Mouse (Mus musculus) 416B (cell line): Measurements from ENCODE around the gene Dlx3.

Experiments used
- DNase-seq: peaks from one replicate; pipeline ENCODE4 v3.0.0; 2011; ENCODE audit warnings: low read depth

Gene Dlx3

DNA sequence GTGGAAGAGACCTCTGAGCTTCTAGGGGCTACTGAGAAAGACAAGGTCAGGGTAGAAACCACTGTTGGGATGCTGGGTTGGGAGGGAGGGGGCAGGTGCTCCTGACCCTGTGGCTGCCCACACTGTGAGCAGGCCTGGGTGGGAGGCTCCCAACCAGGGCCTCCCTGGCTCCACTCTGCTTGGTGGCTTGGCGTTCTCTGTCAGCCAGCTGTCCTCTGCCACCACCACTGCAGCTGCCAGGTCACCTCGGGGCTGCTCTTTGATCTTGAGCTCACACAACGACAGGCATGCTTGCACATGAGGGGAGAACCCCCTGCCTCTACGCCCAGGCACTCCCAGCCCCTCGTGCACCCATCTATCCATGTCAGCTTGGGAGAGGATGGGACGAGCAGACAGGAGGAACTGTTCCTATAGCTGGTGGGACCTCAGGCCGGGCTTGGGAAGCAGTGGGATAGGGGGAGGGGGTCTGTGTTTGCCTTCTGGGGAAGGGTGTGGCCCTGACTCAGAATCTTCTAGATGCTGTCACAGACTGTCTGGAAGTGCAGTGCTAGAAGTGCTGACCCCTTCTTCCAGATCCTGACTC, 5.5 kb downstream of the Dlx3 start:
- DNase-seq = no peak

DNA sequence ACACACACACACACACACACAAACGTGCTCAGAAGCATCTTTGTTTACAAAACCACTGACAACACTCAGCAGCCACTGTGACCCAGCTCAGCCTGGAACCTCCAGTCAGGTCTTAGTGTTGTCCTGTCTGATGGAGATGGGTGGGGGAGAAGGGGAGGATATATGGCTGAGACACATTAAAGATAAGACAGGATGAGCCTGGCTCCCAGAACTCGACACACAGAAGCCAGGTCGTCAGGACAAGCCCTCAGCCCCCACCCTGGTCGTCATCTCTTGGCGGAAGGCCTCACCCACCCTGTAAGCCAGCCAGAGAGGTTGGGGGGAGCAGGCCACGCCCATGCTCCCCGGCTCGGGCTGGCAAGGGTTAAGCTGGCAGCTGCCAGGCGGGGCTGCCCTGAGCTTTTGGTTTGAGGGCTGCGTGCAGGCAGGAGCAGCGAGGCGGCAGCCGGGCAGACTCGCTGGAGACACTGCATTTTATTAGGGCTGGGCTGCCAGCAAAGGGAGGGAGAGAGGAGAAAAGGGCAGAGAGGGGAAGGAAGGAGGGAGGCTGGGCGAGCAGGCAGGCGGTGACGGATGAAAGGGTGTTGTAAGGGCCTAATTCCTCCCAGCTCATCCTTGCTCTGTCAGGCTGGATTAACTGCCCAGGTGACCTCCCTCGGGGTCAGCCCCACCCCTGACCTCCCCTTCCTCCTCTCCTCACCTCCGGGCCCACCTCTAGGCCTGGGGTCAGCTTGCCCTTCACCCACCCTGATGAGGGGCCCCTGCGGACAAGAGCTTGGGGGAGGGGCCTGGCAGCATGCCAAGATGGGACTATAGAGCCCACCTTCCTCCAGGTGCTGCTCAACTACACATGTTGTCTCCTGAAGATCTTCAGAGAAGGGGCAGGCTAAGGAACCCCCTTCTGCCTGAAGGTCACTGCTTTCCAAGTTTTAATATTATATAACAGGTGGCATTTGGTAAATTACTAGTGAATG, 6.6 kb downstream of the Dlx3 start:
- DNase-seq = peak; percentile 53

DNA sequence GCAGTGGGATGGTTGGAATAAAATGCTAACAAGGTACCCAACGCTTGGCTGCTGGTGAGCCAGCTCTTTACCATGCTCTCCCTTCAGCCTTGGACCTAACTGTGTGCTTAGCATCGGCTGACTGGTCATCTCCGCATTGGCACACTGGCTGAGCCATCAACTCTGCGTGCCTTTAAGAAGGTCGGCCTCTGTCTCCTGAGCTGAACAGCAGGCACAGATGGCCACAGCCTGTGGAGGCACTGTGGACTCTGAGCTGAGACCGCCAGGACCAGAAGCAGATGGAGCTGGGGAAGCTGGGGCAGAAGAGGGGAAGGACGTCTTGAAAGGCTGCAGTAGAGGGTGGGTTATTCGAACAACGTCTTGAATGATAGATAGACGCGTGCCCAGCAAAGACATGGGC, 8.4 kb downstream of the Dlx3 start:
- DNase-seq = no peak

DNA sequence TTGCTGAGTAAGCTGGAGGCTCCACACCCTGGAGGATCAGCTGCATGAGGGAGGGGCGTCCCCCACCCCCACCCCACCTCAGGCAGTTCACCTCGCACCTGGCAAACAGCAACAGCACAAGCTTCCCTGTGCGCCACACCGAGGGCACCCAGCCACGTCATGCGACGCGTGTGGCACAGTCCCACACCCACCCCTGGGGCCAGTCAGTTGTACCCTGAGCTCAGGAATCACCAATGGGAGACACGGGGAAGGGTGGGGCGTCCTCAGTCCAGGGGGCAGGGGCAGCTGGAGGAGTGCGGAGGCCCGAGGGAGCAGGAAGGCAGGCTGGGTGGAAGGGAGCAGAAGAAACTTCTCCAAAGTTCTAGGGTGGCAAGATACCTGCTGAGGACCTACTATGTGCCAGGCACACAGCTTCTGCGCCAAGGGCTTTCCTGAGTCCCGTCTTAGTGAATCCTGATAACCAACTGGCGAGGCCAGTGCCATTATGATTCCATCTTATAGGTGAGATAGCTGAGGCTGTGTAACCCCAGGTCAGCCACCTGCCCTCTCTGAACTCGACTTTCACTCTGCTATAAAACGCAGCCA, 10.8 kb downstream of the Dlx3 start:
- DNase-seq = no peak

DNA sequence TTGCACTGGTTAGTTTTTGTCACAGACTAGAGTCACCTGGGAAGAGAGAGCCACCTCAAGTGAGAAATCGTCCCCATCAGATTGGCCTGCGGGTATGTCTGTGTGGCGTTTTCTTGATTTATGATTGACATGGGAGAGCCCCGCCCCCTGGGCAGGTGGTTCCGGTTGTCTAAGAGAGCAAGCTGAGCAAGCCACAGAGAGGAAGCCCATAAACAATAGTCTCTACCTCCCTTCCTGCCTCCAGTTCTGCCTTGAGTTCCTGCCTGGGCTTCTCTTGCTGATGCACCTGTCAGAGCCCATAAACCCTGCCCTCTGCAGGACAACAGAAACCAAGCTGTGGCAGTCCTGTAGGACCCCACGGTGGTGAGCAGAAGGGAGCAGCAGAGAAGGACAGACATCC, 13.4 kb downstream of the Dlx3 start:
- peak; percentile 57 for DNase-seq

DNA sequence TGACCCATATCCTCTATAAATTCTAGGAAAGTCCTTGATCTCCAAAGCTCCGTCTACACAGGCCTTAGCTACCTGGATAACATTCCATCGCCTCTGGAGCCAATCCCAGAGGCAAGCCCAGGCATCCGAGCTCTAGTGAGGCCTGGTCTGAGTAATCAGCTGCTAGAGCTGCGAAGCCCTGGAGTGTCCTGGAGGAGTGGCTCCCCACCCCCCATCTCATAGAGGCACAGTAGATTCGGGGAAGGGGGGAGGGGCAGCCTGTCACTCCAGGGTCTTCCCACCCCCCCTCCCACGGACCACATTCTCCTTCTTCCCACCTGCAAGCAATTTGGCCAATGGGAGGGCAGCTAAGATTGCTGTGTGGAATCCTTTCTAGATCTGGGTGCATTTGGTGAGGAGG, 17.4 kb downstream of the Dlx3 start:
- DNase-seq = no peak

DNA sequence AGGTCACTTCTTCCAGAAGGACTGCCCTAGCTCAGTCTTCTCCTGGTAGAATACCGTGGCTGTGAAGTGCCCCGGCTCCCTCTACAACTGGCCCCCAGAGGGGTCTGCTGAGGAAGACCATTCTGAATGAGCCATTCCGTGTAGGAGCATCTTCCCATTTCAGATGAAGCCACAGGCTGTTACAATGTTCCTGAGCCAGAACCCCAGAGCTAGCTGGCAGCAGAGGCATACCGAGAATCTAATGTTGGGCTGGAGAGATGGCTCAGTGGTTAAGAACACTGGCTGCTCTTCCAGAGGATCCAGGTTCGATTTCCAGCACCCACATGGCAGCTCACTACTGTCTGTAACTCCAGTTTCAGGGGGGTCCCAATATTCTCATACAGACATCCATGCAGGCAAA, 20.0 kb downstream of the Dlx3 start:
- no peak for DNase-seq

DNA sequence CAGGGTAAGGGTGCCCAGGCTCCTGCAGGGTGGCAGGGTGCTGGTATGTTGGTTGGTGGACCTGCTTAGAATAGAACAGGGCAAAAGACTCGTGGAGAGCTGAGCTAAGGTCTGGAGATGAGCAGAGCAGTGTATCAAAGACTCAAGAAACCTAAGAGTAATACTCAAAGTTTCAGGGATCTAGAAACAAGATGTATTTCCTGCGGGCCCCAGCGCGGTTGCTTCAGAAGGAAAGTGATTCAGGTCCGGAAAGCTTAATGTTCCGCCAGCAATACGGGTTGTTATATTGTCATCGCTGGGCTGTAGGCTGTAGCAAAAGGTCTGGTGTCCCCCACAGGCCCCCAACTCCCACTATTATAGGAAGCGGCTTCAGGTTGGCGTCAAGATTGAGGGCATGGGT, 22.3 kb downstream of the Dlx3 start:
- DNase-seq = no peak

DNA sequence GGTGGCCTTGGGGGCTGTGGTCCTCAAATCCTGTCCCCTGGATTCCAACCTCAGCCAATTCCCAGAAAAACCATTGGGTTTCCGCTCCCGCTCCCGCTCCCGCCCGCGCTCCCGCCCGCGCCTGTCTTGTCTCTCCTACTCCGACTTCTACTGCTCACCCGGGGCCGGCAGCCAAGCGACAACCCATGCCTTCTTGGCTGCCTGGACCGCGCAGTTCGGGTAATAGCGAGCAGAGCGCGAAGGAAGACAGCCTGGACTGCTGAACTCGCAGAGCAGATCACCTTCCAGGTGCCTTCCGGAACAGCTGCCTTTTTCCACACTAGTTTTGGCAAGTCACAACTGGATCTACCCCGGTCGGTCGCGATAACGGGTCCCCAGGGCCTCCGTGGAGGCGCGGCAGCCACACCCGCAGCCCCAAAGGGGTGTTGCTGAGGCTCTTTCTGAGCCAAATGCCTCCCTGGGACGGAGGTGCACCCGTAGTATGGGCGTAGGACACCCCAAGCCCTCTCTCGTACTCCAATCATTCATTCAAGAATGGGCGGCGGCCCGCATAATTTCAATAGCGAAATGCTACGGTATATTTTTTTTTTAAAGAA, 23.2 kb downstream of the Dlx3 start:
- no peak for DNase-seq

DNA sequence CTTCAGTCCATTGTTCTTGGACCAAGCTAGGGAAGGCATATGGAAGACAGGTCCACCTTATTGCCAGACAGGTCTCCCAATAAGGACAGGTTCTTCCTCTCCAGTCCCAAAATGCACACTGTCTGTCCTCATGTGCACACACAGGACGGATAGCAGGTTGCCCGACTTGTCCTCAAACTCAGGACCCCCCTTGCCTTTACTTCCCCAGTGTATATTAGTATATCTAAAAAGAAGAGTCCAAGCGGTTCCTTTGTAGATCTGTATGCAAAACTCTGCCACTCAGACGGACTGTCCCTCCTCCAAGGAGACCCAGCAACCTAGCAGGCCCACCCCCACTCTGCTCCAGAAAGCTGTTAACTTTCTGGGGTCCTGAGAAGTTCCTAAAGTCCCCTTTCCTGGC, 23.7 kb downstream of the Dlx3 start:
- no peak for DNase-seq

DNA sequence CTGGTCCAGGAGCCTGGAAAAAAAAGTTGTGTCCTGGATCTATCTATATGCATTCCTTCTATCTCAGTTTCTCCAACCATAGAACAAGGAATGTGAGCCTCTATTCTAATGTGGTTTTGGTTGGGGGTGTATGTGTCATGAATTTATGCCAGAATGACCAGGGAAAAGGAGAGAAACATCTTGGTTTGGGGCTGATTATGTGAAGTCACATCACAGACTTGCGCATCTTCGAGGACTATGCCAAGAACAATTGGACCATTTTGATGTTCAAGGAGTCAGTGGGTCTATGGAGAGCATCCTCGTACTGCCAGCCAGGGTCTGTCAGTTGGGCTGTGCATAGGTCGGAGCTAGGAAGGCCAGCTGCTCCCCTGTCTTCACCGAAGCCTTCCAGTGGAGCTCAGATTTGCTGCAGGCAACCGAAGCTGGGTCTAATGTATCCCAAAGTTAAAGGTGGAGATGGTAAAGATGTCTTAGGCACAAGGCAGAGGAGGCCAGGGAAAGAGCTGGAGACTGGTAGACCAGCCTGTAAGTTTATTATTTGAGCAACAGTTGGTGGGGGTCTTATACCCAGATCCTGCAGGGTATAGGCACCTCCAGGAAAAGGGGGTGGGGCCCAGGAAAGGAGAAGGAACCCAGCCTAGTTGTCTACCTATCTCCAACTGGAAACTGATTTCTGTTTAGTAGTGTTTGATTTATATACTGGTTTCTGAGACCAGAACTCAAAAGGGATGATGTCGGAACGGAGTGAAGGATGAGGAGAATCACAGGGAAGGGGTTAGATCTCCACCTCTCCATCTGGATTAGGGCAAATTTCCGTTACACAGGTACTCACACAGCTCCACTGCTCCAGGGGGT, 24.4 kb downstream of the Dlx3 start:
- no peak for DNase-seq

DNA sequence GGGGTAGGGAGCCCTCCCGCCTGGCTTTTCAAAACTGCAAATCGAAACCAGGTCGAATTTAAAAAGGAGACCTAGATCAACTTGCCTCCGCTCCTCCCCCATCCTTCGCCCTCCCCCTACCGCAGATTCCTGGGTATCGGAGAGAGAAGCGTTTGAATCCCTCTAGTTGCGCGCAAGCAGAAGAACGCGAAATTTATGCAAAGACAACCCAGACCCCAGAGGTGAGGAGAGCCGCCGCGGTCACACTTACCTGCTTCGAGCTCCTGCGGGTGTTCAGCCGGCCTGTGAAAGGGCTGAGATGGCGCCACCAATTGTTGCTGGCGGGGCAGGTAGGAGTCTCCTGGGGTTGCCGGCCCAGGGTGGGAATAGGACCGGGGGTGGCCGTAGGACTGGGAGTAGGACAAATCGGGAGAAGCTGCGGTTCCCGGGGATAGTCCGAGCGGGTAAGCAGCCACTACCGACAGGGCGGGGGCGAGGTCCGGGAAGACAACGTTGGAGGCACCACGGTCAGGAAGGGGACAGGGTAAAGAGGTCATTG, 25.1 kb downstream of the Dlx3 start:
- no peak for DNase-seq

DNA sequence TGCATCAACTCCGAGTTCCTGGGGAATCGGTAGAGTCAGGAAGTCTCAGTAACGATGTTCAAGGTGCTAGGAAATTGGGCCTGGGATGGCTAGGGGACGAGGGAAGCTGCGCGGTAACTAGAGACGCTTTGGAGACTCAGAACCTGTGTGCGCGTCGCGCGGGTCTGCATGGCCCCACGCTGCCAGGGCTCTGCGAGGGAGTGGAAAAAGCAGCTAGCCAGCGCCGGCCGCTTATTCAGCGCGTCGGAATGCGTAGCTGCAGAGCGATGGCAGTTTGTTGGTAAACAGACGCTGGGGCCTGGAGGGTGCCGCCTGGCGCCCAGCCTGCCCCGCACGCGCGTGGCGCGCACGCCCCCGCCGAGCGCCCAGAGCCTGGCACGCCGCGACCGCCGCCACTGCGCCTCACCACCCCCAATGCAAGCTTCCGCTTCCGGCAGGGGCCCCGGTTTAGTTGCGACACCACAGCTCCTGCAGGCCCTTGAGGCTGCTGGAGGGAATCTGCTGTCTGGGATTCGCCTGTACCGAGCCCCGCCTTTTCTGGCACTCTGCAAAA, 26.0 kb downstream of the Dlx3 start, which contains the start of gene Dlx4:
Gene Dlx4 (minus strand): TSS at position 413 of the 553 bp plus-strand sequence.
- peak; percentile 75 for DNase-seq

DNA sequence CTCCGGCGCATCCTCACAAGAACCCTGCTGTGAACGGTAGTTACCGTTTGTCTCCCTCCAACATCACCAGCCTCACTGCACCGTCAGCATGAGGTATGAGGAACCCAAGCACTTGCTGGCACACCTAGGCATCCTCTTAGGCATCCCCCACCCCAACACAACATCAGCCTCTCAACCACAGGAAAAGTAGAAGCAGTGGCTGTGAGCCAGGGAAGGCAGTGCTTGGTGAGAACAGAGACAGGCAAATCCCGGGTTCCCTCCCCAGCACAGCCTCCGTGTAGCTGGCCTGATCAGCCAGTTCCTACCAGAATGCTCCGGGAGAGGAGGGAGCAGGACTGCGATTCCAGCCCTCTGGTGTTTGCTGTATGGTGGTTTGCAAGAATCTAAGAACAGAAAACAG, 28.8 kb downstream of the Dlx3 start:
- DNase-seq = no peak

DNA sequence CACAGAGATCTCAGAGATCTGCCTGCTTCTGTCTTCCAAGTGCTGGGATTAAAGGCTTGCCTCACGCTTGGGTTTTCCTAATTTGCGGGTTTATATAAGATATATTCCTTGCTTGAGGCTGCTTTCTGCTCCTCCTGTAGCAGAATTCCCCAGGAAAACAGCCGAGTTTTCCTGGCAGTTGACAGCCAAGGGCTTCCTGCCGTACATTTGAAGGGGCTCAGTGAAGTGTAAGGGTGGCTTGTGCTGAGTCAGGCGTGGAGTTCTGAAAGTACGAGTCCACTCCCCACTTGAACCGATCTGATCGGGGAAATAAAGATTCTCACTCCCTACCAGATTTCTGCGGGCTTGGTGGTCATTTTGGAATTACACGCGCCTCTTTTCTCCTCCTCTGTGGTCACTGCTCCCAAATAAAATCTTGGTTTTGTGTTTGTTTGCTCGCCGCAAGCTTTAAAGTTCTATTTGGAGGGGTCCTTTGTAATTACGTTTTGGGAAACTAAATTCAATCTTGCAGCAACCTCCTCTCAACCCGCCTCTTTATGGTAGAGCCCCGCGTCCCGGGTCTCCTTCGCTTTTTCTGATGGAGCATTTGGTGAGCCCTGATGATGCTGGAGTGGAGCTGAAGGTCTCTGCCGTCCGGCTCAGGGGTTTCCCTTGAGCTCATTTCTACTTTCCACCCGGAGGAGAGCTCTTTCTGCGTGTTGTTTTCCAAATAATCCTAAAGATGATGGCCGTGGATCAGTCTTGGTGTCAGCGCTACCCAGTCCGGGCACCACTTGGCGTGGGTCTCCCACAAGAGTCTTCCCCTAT, 29.7 kb downstream of the Dlx3 start:
- DNase-seq = no peak

DNA sequence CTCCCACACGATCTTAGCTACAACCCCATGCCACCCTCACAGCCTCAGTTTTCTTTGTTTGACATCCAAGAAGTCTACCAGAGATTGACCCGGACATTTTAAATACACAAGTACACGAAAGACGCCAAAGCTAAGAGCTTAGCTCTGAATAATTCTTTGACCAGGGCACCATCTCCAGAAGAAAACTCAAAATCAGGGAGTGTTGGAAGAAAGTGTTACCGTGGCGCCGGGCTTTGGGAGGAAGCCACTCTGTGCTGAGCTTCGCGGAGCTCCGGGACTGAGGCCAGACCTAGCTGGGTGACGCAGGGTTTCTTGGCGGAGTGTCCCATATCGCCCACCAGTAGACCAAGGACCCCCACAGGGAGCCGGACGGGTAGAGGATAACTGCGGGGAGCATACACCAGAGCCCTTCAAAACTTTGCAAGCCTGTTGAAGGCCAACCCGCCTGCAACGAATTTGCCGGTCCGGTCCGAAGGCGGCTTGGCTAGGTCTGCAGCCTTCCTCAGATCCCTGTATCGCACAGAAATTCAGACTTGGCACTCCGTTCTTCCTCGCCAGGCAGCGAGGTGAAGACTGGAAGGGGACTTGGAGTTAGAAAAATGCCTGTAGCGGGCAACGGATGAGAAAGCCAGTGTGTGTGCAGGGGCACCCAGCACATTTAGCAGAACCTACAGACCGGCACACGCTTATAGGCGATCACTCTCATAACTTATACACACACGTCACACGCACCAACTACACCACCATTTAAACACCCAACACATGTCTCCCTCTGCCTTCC, 30.5 kb downstream of the Dlx3 start:
- no peak for DNase-seq

DNA sequence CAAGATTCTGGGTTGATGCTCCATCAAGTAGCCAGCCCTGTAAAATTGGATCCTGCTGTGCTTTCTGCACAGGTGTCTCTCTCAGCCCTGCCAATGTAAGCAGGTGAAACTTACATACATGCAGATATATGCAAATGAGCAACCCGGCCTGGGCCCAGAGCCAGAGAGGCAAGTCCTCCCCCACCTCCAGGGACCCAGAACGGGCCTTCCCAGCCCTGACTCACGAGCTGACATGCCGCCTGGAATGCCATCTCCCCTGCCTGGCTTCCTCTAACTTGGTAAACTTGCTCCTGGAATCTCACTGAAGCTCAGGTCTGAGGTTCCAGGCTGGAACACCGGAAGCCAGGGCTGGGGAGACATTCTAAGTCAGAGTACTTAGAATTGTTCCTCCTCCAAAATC, 33.2 kb downstream of the Dlx3 start:
- DNase-seq = no peak

DNA sequence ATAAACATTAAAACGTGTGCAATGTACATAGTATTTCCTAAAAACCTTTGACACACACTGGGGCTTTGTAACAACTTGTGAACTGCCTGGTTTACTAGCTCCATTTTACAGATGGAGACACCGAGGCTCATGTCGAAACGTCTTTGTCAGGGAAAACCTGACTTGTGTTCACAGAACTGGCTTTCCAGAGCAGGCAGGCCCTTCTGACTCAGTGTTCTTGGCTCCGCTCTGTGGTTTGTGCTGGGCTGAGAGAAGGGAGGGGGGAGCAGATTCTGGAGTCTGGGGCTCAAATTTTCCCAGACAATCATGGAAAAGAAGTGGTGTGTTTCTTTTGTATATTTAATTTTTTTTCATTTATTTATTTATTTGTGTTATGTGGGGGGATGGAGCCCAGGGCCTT, 33.8 kb downstream of the Dlx3 start:
- DNase-seq = no peak

DNA sequence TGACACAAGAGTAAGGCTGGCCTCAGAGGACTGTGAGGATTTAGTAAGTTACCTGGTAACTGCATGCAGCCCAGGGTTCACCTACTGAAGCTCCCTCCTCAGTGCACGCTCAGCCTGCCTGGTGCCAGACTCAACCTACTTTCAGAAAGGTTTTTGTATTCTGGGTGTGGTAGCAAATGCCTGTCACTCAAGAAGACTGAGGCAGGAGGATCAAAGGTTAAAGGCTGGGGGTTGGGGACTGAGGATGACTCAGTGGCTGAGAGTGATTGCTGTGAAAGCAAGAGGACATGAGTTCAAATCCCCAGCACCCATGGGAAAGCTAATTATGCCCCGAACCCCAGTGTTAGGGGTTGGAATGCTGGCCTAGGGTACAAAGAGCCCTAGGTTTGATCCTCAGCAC, 35.6 kb downstream of the Dlx3 start:
- no peak for DNase-seq

DNA sequence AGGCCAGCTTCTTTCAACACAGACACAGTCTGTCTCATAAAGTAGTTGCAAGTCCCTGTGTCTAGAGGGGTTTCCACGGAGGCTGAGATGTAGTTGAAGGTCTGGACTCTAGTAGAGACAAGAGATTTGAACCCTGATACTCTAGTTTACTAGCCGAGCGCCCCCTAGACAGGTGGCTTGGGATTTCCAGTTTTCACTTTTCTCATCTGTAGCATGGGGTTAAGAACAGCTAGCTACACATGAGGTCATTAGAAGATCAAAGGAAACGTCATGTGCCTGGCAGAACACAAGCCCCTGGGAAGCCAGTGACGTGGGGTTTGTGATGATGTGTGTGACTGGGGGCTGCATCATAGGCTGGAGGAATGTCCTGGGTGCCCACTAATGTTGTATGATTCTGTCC, 37.4 kb downstream of the Dlx3 start:
- no peak for DNase-seq
